Mouse (Mus musculus): ENCODE measurements around the gene Bpnt1. TPM values are rescaled to one million over a fixed set of nuclear protein-coding genes. Genes with fewer than 3 reads are reported as not detected.

Gene Bpnt1
- polyA plus RNA-seq, 1 experiment, result 54.0 TPM

GRCm38 (mm10) chr1:185346188-185346587 lies 14.2 kb downstream of the Bpnt1 start:
- Histone ChIP-seq H3K4me3 (ENCODE audit: low read depth, low read length) (no peak overlapping the region), H3K36me3 (ENCODE audit: control insufficient read depth, insufficient read depth, low read length, poor library complexity, severe bottlenecking) (peaks cover 13% of the 10 kb centered on the region), H3K9me3 (replicated peaks; ENCODE audit: control insufficient read depth, insufficient read depth, low read length, poor library complexity, severe bottlenecking) (no peaks in the 10 kb centered on the region), H3K9ac (ENCODE audit: low read depth, poor library complexity, severe bottlenecking) (no peak overlapping the region), H3K4me1 (ENCODE audit: control insufficient read depth, insufficient read depth, low read length) (no peaks in the 10 kb centered on the region), H3K27me3 (ENCODE audit: control insufficient read depth, insufficient read depth, low read length, poor library complexity, severe bottlenecking) (no peaks in the 10 kb centered on the region), H3K27ac (ENCODE audit: insufficient read depth, low read length) (no peak overlapping the region)
- TF ChIP-seq EP300 (IDR thresholded peaks at IDR 0.05; ENCODE audit: insufficient read depth, low read depth, low read length) (no peak), POLR2A (IDR thresholded peaks at IDR 0.05; ENCODE audit: insufficient read depth, low read length) (no peak), CTCF (IDR thresholded peaks at IDR 0.05; ENCODE audit: low read depth, low read length) (peak; percentile 48)

GRCm38 (mm10) chr1:185349741-185350140 lies 17.8 kb downstream of the Bpnt1 start:
- no peak overlapping the region for H3K9ac ChIP-seq (ENCODE audit: low read depth, poor library complexity, severe bottlenecking)
- peaks cover 14% of the 10 kb centered on the region for H3K36me3 ChIP-seq (ENCODE audit: control insufficient read depth, insufficient read depth, low read length, poor library complexity, severe bottlenecking)
- no peaks in the 10 kb centered on the region for H3K9me3 ChIP-seq (replicated peaks; ENCODE audit: control insufficient read depth, insufficient read depth, low read length, poor library complexity, severe bottlenecking)
- H3K27me3 ChIP-seq (ENCODE audit: control insufficient read depth, insufficient read depth, low read length, poor library complexity, severe bottlenecking), result no peaks in the 10 kb centered on the region
- no peak overlapping the region for H3K27ac ChIP-seq (ENCODE audit: insufficient read depth, low read length)
- no peaks in the 10 kb centered on the region for H3K4me1 ChIP-seq (ENCODE audit: control insufficient read depth, insufficient read depth, low read length)
- no peak overlapping the region for H3K4me3 ChIP-seq (ENCODE audit: low read depth, low read length)
- TF ChIP-seq POLR2A (IDR thresholded peaks at IDR 0.05; ENCODE audit: insufficient read depth, low read length), result no peak
- TF ChIP-seq EP300 (IDR thresholded peaks at IDR 0.05; ENCODE audit: insufficient read depth, low read depth, low read length), result no peak
- TF ChIP-seq CTCF (IDR thresholded peaks at IDR 0.05; ENCODE audit: low read depth, low read length), result no peak

- peaks cover 14% of the 10 kb centered on the region for H3K36me3 ChIP-seq (ENCODE audit: control insufficient read depth, insufficient read depth, low read length, poor library complexity, severe bottlenecking)
- H3K9me3 ChIP-seq (replicated peaks; ENCODE audit: control insufficient read depth, insufficient read depth, low read length, poor library complexity, severe bottlenecking), result no peaks in the 10 kb centered on the region
- TF ChIP-seq CTCF (IDR thresholded peaks at IDR 0.05; ENCODE audit: low read depth, low read length) (no peak), EP300 (IDR thresholded peaks at IDR 0.05; ENCODE audit: insufficient read depth, low read depth, low read length) (no peak), POLR2A (IDR thresholded peaks at IDR 0.05; ENCODE audit: insufficient read depth, low read length) (no peak)
- H3K4me3 ChIP-seq (ENCODE audit: low read depth, low read length), result no peak overlapping the region
- H3K27me3 ChIP-seq (ENCODE audit: control insufficient read depth, insufficient read depth, low read length, poor library complexity, severe bottlenecking), result no peaks in the 10 kb centered on the region
- no peaks in the 10 kb centered on the region for H3K4me1 ChIP-seq (ENCODE audit: control insufficient read depth, insufficient read depth, low read length)
- no peak overlapping the region for H3K27ac ChIP-seq (ENCODE audit: insufficient read depth, low read length)
- H3K9ac ChIP-seq (ENCODE audit: low read depth, poor library complexity, severe bottlenecking), result no peak overlapping the region
Observed at GRCm38 (mm10) chr1:185350611-185351010, 18.7 kb downstream of the Bpnt1 start.

DNA sequence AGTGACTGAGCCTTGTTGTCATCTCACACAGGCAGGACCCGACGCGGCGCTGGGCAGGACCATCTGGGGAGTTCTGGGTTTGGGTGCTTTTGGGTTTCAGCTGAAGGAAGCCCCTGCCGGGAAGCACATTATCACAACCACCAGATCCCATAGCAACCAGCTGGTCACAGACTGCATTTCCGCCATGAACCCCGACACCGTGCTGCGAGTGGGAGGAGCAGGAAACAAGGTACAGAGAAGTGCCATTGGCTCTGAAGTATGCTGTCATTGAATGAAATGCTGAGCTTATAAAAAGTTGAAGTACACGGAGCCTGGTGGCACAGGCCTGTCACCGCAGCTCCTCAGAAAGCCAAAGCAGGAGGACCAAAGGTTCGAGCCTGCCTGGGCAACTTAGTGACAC lies 20.2 kb downstream of the Bpnt1 start:
- peaks cover 8% of the 10 kb centered on the region for H3K36me3 ChIP-seq (ENCODE audit: control insufficient read depth, insufficient read depth, low read length, poor library complexity, severe bottlenecking)
- no peak overlapping the region for H3K4me3 ChIP-seq (ENCODE audit: low read depth, low read length)
- no peak for TF ChIP-seq CTCF (IDR thresholded peaks at IDR 0.05; ENCODE audit: low read depth, low read length)
- no peak for TF ChIP-seq POLR2A (IDR thresholded peaks at IDR 0.05; ENCODE audit: insufficient read depth, low read length)
- no peak for TF ChIP-seq EP300 (IDR thresholded peaks at IDR 0.05; ENCODE audit: insufficient read depth, low read depth, low read length)
- no peak overlapping the region for H3K27ac ChIP-seq (ENCODE audit: insufficient read depth, low read length)
- H3K27me3 ChIP-seq (ENCODE audit: control insufficient read depth, insufficient read depth, low read length, poor library complexity, severe bottlenecking), result no peaks in the 10 kb centered on the region
- no peaks in the 10 kb centered on the region for H3K9me3 ChIP-seq (replicated peaks; ENCODE audit: control insufficient read depth, insufficient read depth, low read length, poor library complexity, severe bottlenecking)
- H3K9ac ChIP-seq (ENCODE audit: low read depth, poor library complexity, severe bottlenecking), result no peak overlapping the region
- H3K4me1 ChIP-seq (ENCODE audit: control insufficient read depth, insufficient read depth, low read length), result no peaks in the 10 kb centered on the region

- no peaks in the 10 kb centered on the region for H3K4me1 ChIP-seq (ENCODE audit: control insufficient read depth, insufficient read depth, low read length)
- no peak for TF ChIP-seq EP300 (IDR thresholded peaks at IDR 0.05; ENCODE audit: insufficient read depth, low read depth, low read length)
- no peak for TF ChIP-seq CTCF (IDR thresholded peaks at IDR 0.05; ENCODE audit: low read depth, low read length)
- no peak for TF ChIP-seq POLR2A (IDR thresholded peaks at IDR 0.05; ENCODE audit: insufficient read depth, low read length)
- H3K4me3 ChIP-seq (ENCODE audit: low read depth, low read length), result no peak overlapping the region
- no peaks in the 10 kb centered on the region for H3K9me3 ChIP-seq (replicated peaks; ENCODE audit: control insufficient read depth, insufficient read depth, low read length, poor library complexity, severe bottlenecking)
- no peaks in the 10 kb centered on the region for H3K27me3 ChIP-seq (ENCODE audit: control insufficient read depth, insufficient read depth, low read length, poor library complexity, severe bottlenecking)
- no peak overlapping the region for H3K9ac ChIP-seq (ENCODE audit: low read depth, poor library complexity, severe bottlenecking)
- 0 out of 2 replicates have a peak, but pooled peaks cover 5% of the 10 kb centered on the region for H3K36me3 ChIP-seq (ENCODE audit: control insufficient read depth, insufficient read depth, low read length, poor library complexity, severe bottlenecking)
- no peak overlapping the region for H3K27ac ChIP-seq (ENCODE audit: insufficient read depth, low read length)
Observed at GRCm38 (mm10) chr1:185353351-185353750, 21.4 kb downstream of the Bpnt1 start.

- 0 out of 2 replicates have a peak, but pooled peaks cover 4% of the 10 kb centered on the region for H3K36me3 ChIP-seq (ENCODE audit: control insufficient read depth, insufficient read depth, low read length, poor library complexity, severe bottlenecking)
Observed at GRCm38 (mm10) chr1:185354731-185355130, 22.8 kb downstream of the Bpnt1 start.

More at GRCm38 (mm10) chr1:185354731-185355130, 22.8 kb downstream of the Bpnt1 start:
- Histone ChIP-seq H3K27me3 (ENCODE audit: control insufficient read depth, insufficient read depth, low read length, poor library complexity, severe bottlenecking) (no peaks in the 10 kb centered on the region), H3K27ac (ENCODE audit: insufficient read depth, low read length) (no peak overlapping the region), H3K9me3 (replicated peaks; ENCODE audit: control insufficient read depth, insufficient read depth, low read length, poor library complexity, severe bottlenecking) (no peaks in the 10 kb centered on the region), H3K9ac (ENCODE audit: low read depth, poor library complexity, severe bottlenecking) (no peak overlapping the region), H3K4me3 (ENCODE audit: low read depth, low read length) (no peak overlapping the region), H3K4me1 (ENCODE audit: control insufficient read depth, insufficient read depth, low read length) (no peaks in the 10 kb centered on the region)
- TF ChIP-seq EP300 (IDR thresholded peaks at IDR 0.05; ENCODE audit: insufficient read depth, low read depth, low read length) (no peak), CTCF (IDR thresholded peaks at IDR 0.05; ENCODE audit: low read depth, low read length) (no peak), POLR2A (IDR thresholded peaks at IDR 0.05; ENCODE audit: insufficient read depth, low read length) (no peak)
